Mouse (Mus musculus) gastrocnemius, adult 2 months (tissue): ENCODE data around the gene Gm19684. TPM values are rescaled to one million over a fixed set of nuclear protein-coding genes. Genes with fewer than 3 reads are reported as not detected.
"Not testable (repeated sequence)": the region's sequence is repeated elsewhere in the genome, so short reads cannot be mapped to it uniquely, and the experiment has no call there.

Source experiments
- DNase-seq: peaks from one replicate; pipeline ENCODE4 v3.0.0; 2022
- H3K27ac ChIP-seq: fragments of 200-600 bp; 2 replicates; pipeline ENCODE4 v1.8.1; 2022; ENCODE audit warnings: mild to moderate bottlenecking
- H3K4me3 ChIP-seq: fragments of 200-600 bp; 2 replicates; pipeline ENCODE4 v1.8.1; 2022; ENCODE audit warnings: mild to moderate bottlenecking, moderate library complexity
- CTCF ChIP-seq: fragments of 200-600 bp; IDR thresholded peaks from 2 replicates; pipeline ENCODE4 v1.8.1; 2022; ENCODE audit warnings: antibody characterized with exemption, mild to moderate bottlenecking, moderate library complexity
- intact Hi-C: fragments of 180-260 bp; cut with DNase I; formaldehyde crosslinking; loops from one replicate; pipeline ENCODE4 v1.15.1; 2025
- total RNA-seq, 2 experiments: library from RNA; stranded (reverse); gene quantifications; 2 replicates each; pipeline ENCODE4 v1.2.3; 2021

Gene Gm19684
- total RNA-seq, 2 experiments from 2014 or later: not detected

DNA sequence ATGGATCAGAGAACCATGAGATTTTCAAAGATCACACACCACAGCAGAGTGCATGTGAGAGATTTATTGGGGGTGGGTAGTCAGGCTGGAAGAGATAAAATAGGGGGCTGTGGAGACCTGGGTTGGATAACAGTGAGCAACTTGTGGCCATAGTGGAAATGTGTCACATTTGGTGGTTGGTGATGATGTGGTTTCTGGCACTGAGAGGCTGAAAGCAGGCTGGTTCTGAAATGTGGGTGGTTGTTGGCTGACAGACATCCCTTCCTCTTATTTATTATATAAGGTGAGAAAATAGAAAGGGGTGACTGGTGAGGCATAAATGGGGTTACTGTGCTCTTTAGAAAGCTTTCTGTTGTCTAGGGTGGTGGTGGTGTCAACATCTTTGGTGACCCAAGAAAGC is 48.3 kb downstream of the Gm19684 start:
- DNase-seq: no peak
- H3K4me3 ChIP-seq: no peak overlapping the region
- intact Hi-C loops: no loop called here
- no peak for TF ChIP-seq CTCF
- no peak overlapping the region for H3K27ac ChIP-seq

DNA sequence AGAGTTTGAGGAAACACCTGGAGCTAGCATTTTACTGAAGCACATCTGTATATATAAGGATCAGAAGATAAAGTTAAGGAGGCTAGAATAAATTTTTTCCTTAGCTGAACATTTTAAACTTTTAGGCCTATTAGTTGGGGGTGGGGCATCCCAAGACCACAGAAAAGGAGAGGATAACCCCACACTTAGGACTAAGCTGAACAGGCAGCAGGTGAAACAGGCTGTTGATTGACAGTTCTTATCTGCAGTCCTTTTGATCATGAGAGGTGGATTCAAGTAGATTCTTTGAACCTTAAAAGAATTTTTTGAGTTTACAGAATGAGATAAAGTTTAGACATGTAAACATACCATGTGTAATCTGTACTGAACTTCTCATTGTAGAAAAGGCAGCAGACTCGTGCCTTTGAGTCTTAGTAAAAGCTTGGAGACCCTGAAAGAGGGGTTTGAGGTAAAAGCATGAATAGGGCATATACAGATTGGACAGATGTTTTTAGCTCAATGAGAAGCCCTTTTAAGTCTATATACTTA is 48.9 kb downstream of the Gm19684 start:
- H3K4me3 ChIP-seq: no peak overlapping the region
- no peak for DNase-seq
- H3K27ac ChIP-seq: no peak overlapping the region
- intact Hi-C loops: no loop called here
- TF ChIP-seq CTCF: no peak

DNA sequence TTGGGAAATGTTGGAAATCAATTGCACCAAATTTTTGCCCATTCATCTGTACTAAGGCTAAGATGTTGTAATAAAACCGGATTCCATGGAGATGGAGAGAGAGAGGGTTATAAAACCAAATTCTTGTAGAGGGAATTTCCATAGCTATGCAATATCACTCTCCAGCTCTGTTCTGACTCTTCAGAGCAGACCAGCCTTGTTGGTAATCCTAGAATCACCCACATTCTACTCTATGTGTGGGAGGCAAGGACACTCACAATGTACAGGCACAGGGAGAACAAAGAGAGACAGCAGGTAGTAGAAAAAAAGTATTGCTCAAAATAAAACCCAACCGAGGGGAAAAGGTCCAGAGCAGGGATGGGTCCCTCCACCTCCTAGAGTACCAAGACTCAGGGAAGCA is 54.7 kb downstream of the Gm19684 start:
- intact Hi-C loops, H3K4me3 ChIP-seq, DNase-seq, H3K27ac ChIP-seq: not testable (repeated sequence)

DNA sequence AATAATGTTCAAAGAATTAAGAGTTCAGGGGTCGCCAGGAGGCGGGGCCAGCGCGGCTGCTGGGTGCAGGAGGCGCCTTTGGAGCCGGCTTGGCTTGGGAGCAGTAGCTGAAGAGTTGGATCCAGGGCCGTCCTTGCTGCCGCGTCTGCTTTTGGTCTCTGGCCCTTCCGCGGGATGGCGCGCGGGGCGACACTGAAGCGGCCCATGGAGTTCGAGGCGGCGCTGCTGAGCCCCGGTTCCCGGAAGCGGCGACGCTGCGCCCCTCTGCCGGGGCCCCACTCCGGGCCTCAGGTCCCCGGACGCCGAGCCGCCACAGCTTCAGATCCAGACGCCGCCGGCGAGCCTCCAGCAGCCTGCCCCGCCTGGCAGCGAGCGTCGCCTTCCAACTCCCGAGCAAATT is 57.5 kb downstream of the Gm19684 start:
- intact Hi-C loops, DNase-seq, H3K27ac ChIP-seq: not testable (repeated sequence)
- H3K4me3 ChIP-seq: peak overlapping the region; percentile 56

Other genes with a start within 250 kb of the Gm19684 start
- 10 to 100 TPM; 13.2 to 16.2 TPM for gene Dhx16, start 241.9 kb upstream of the Gm19684 start, total RNA-seq
- 10 to 100 TPM; 73.0 to 78.4 TPM for gene 2310061I04Rik, start 224.2 kb upstream of the Gm19684 start, total RNA-seq
- 1 to 10 TPM; 2.8 to 4.2 TPM for gene Atat1, start 211.6 kb upstream of the Gm19684 start, total RNA-seq
- gene Mrps18b, start 205.3 kb upstream of the Gm19684 start, total RNA-seq: 10 to 100 TPM; 58.6 to 65.4 TPM
- gene Ppp1r10, start 205.2 kb upstream of the Gm19684 start, total RNA-seq: 10 to 100 TPM; 15.6 to 34.8 TPM
- gene Abcf1, start 151.9 kb upstream of the Gm19684 start, total RNA-seq: 10 to 100 TPM; 72.1 to 74.9 TPM
- gene Gnl1, start 141.8 kb upstream of the Gm19684 start, total RNA-seq: 10 to 100 TPM; 19.8 to 20.9 TPM
- gene Prr3, start 141.4 kb upstream of the Gm19684 start, total RNA-seq: 1 to 10 TPM; 2.6 to 2.8 TPM
- 1 to 10 TPM; 2.0 to 2.5 TPM for gene H2-T24, start 101.1 kb upstream of the Gm19684 start, total RNA-seq
- 1 to 10 TPM; 6.3 to 9.2 TPM for gene H2-T23, start 88.8 kb upstream of the Gm19684 start, total RNA-seq
- 1 to 10 TPM; 8.8 to 9.7 TPM for gene H2-T22, start 78.9 kb upstream of the Gm19684 start, total RNA-seq
- not detected for gene Gm6034, start 78.7 kb upstream of the Gm19684 start, total RNA-seq
- 1 to 10 TPM; 1.5 to 2.1 TPM for gene Gm11127, start 63.3 kb upstream of the Gm19684 start, total RNA-seq
- gene Gm7030, start 7.7 kb downstream of the Gm19684 start, total RNA-seq: not detected
- not detected for gene Gm8909, start 46.9 kb downstream of the Gm19684 start, total RNA-seq
- not detected for gene H2-T3, start 68.6 kb downstream of the Gm19684 start, total RNA-seq
- 10 to 100 TPM; 36.5 to 41.1 TPM for gene Rpp21, start 136.4 kb downstream of the Gm19684 start, total RNA-seq
- gene Trim39, start 150.6 kb downstream of the Gm19684 start, total RNA-seq: 1 to 10 TPM; 7.3 to 7.4 TPM
- not detected for gene H2-M10.2, start 164.8 kb downstream of the Gm19684 start, total RNA-seq
- gene H2-M10.1, start 204.5 kb downstream of the Gm19684 start, total RNA-seq: not detected
- gene H2-M10.3, start 246.7 kb downstream of the Gm19684 start, total RNA-seq: not detected